Mouse (Mus musculus) heart, postnatal 0 days (tissue): Measurements from ENCODE around the gene Trpv3. TPM values are rescaled to one million over a fixed set of nuclear protein-coding genes. Genes with fewer than 3 reads are reported as not detected.

Experiments
- ATAC-seq: fragments of 200-750 bp; cut with Nextera tagmentation; 2 replicates; pipeline ENCODE4 v1.8.0; 2017; ENCODE audit warnings: low read depth, moderate number of reproducible peaks, moderate library complexity; ENCODE audit not compliant: insufficient read depth
- DNase-seq: peaks from one replicate; pipeline ENCODE4 v3.0.0-alpha.2; 2016; ENCODE audit warnings: low spot score
- H3K27ac ChIP-seq: fragments of 300-500 bp; sonication (generic); 2 replicates; pipeline ENCODE4 v1.5.1; 2014; ENCODE audit warnings: low read depth, mild to moderate bottlenecking
- H3K27me3 ChIP-seq: fragments of 300-500 bp; sonication (generic); 2 replicates; pipeline ENCODE4 v1.6.1; 2014; ENCODE audit warnings: low read length, mixed read lengths; ENCODE audit not compliant: control insufficient read depth, insufficient read depth
- H3K36me3 ChIP-seq: fragments of 300-500 bp; sonication (generic); replicated peaks from 2 replicates; pipeline ENCODE4 v1.6.1; 2014; ENCODE audit warnings: low read length, mixed read lengths; ENCODE audit not compliant: control insufficient read depth, insufficient read depth
- H3K4me1 ChIP-seq: fragments of 300-500 bp; sonication (generic); 2 replicates; pipeline ENCODE4 v1.6.1; 2014; ENCODE audit warnings: antibody characterized with exemption; ENCODE audit not compliant: control insufficient read depth, insufficient read depth
- H3K4me2 ChIP-seq: fragments of 300-500 bp; sonication (generic); 2 replicates; pipeline ENCODE4 v1.6.1; 2014; ENCODE audit warnings: low read depth, mild to moderate bottlenecking, low read length, moderate library complexity
- H3K4me3 ChIP-seq: fragments of 300-500 bp; sonication (generic); 2 replicates; pipeline ENCODE4 v1.5.1; 2014; ENCODE audit warnings: low read depth, low read length
- H3K9ac ChIP-seq: fragments of 300-500 bp; sonication (generic); replicated peaks from 2 replicates; pipeline ENCODE4 v1.6.1; 2014; ENCODE audit warnings: low read depth, low read length, mixed read lengths
- H3K9me3 ChIP-seq: fragments of 300-500 bp; sonication (generic); replicated peaks from 2 replicates; pipeline ENCODE4 v1.6.1; 2016; ENCODE audit warnings: low read length; ENCODE audit not compliant: control insufficient read depth
- CTCF ChIP-seq: IDR thresholded peaks from 2 replicates; pipeline ENCODE4 v1.5.1; 2016; ENCODE audit warnings: antibody characterized with exemption, control low read depth, low read depth
- EP300 ChIP-seq: IDR thresholded peaks from 2 replicates; pipeline ENCODE4 v1.6.1; 2016; ENCODE audit warnings: antibody characterized with exemption, low read depth
- WGBS: fragments of 180-500 bp; shearing (Covaris S2); extraction: QIAGEN DNeasy Blood & Tissue Kit; methylation state at CpG from one replicate; pipeline ENCODE4 v1.1.7; 2014; 5-methylcytosine and 5-hydroxymethylcytosine counted together
- polyA plus RNA-seq: library from polyadenylated mRNA; unstranded; fragments of >200 nt; fragmentation: Nextera tagmentation; extraction: Ambion mirVana; gene quantifications from 2 replicates; pipeline ENCODE4 v1.2.1, GENCODE M21; 2015
- total RNA-seq: library from RNA; depleted of rRNA; stranded (reverse); fragments of >200 nt; gene quantifications from 2 replicates; pipeline ENCODE4 v1.2.3, GENCODE M21; 2014; ENCODE audit warnings: low replicate concordance

The Trpv3 gene
- total and polyA plus RNA-seq, 2 experiments from 2014 or later = 0.04 to 0.07 TPM

- Histone ChIP-seq H3K4me3 (no peak overlapping the region), H3K36me3 (no peaks in the 10 kb centered on the region), H3K9me3 (no peaks in the 10 kb centered on the region), H3K27ac (no peak overlapping the region), H3K9ac (no peak overlapping the region), H3K4me1 (no peaks in the 10 kb centered on the region), H3K27me3 (no peaks in the 10 kb centered on the region), H3K4me2 (no peak overlapping the region)
- DNase-seq (no peak), ATAC-seq (no peak)
- TF ChIP-seq EP300 = no peak
- no peak for TF ChIP-seq CTCF
- WGBS = 70% methylated on average over 6 of the region's 6 CpGs
Observed at GRCm38 (mm10) chr11:73242199-73242598, 25.0 kb upstream of the Trpv3 start.

- 78% methylated on average over 4 of the region's 4 CpGs for WGBS
- no peak overlapping the region for H3K9ac ChIP-seq
- no peak for ATAC-seq
- no peak for TF ChIP-seq CTCF
- no peak overlapping the region for H3K4me2 ChIP-seq
- no peak overlapping the region for H3K4me3 ChIP-seq
- H3K9me3 ChIP-seq = no peaks in the 10 kb centered on the region
- H3K27ac ChIP-seq = no peak overlapping the region
- no peak for DNase-seq
- no peaks in the 10 kb centered on the region for H3K36me3 ChIP-seq
- H3K27me3 ChIP-seq = no peaks in the 10 kb centered on the region
- no peaks in the 10 kb centered on the region for H3K4me1 ChIP-seq
Observed at GRCm38 (mm10) chr11:73242777-73243176, 24.4 kb upstream of the Trpv3 start.

GRCm38 (mm10) chr11:73257362-73257945 lies 9.7 kb upstream of the Trpv3 start:
- no peak overlapping the region for H3K27ac ChIP-seq
- WGBS = 68% methylated on average over 4 of the region's 4 CpGs
- H3K36me3 ChIP-seq = no peaks in the 10 kb centered on the region
- H3K9ac ChIP-seq = no peak overlapping the region
- ATAC-seq (no peak), DNase-seq (no peak)
- no peak overlapping the region for H3K4me2 ChIP-seq
- H3K9me3 ChIP-seq = no peaks in the 10 kb centered on the region
- no peaks in the 10 kb centered on the region for H3K27me3 ChIP-seq
- H3K4me3 ChIP-seq = no peak overlapping the region
- TF ChIP-seq CTCF (no peak), EP300 (no peak)
- no peaks in the 10 kb centered on the region for H3K4me1 ChIP-seq

GRCm38 (mm10) chr11:73258664-73259063 lies 8.5 kb upstream of the Trpv3 start:
- DNase-seq (no peak), ATAC-seq (no peak)
- Histone ChIP-seq H3K9ac (no peak overlapping the region), H3K9me3 (no peaks in the 10 kb centered on the region), H3K27me3 (no peaks in the 10 kb centered on the region), H3K4me1 (no peaks in the 10 kb centered on the region), H3K4me3 (no peak overlapping the region), H3K4me2 (no peak overlapping the region), H3K27ac (no peak overlapping the region), H3K36me3 (no peaks in the 10 kb centered on the region)
- TF ChIP-seq EP300 = no peak
- TF ChIP-seq CTCF = no peak

GRCm38 (mm10) chr11:73260457-73260856 lies 6.7 kb upstream of the Trpv3 start:
- Histone ChIP-seq H3K27ac (no peak overlapping the region), H3K4me3 (no peak overlapping the region), H3K27me3 (no peaks in the 10 kb centered on the region), H3K4me2 (no peak overlapping the region), H3K9me3 (no peaks in the 10 kb centered on the region), H3K4me1 (no peaks in the 10 kb centered on the region), H3K36me3 (no peaks in the 10 kb centered on the region), H3K9ac (no peak overlapping the region)
- TF ChIP-seq CTCF (no peak), EP300 (no peak)
- 61% methylated on average over 3 of the region's 3 CpGs for WGBS
- DNase-seq (no peak), ATAC-seq (no peak)

- H3K4me3 ChIP-seq = no peak overlapping the region
- H3K9me3 ChIP-seq = no peaks in the 10 kb centered on the region
- no peak overlapping the region for H3K9ac ChIP-seq
- no peak for TF ChIP-seq EP300
- TF ChIP-seq CTCF = no peak
- 54% methylated on average over 1 of the region's 1 CpGs for WGBS
- no peak overlapping the region for H3K27ac ChIP-seq
- ATAC-seq = no peak
- DNase-seq = no peak
- no peak overlapping the region for H3K4me2 ChIP-seq
- H3K27me3 ChIP-seq = no peaks in the 10 kb centered on the region
- no peaks in the 10 kb centered on the region for H3K36me3 ChIP-seq
- no peaks in the 10 kb centered on the region for H3K4me1 ChIP-seq
Observed at GRCm38 (mm10) chr11:73261385-73261784, 5.8 kb upstream of the Trpv3 start.
